Mouse (Mus musculus) embryo, embryonic 10.5 days (tissue): ENCODE results near the gene Mpst.

Source experiments
- DNase-seq: peaks from one replicate; pipeline ENCODE4 v3.0.0-alpha.2; 2015; ENCODE audit warnings: low spot score

Gene Mpst

DNA sequence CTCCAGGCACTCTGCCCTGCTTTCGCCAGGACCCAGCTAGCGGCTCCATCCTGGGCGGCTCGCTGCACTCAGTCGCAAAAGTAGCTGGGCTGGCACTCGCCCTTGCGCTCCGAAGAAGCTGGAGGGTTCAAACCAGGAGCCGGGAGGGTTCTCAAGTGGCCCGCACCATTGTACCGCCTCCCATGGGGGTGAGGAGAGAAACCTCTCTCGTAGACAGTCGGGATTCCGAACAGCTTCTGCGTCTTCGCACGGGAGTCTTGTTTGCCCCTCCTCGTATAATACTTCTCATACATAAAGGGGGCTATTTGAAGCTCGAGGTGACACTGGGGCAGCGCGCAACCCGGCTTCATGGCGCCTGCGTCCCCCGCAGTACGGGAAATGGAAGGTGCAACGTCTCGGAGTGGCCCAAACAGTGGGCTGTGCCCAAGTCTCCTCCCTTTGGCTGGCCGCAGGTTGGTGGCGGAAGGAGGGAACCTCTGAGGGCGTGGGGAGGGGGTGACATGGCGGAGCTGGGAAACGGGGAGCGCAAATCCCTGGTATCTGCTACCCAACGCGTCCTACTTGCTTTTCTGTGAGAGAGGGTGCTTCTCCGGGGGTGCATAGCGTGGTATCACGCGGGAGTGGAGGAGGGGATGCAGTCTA is at the start of gene Mpst:
Gene Mpst, plus strand, starts transcription at position 124 of the 642 bp plus-strand sequence.
- DNase-seq = peak; percentile 92

GRCm38 (mm10) chr15:78365916-78366315 is 40.3 kb upstream of the Mpst start:
- no peak for DNase-seq

- no peak for DNase-seq
These were observed 39.3 kb upstream of the Mpst start for GRCm38 (mm10) chr15:78366875-78367274.

DNA sequence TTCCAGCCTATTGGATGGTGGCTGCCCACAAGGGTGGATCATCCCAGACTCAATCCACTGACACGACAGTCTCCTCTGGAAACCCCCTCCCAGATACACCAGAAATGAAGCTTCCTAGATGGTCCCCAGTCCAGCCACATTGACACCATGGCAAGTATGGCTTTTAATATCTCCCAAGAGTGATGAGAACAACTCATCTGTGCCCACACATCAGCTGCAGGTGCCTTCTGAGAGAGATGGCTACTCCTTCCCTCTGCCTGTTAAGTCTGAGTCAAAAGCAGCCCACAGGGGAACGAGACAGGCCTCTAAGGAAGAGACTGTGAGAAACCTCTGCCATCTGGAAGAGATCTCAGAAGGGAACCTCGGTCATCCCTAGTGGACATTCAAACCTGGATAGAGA is 38.4 kb upstream of the Mpst start:
- no peak for DNase-seq

- DNase-seq = peak; percentile 74
These were observed 37.3 kb upstream of the Mpst start for GRCm38 (mm10) chr15:78368926-78369346.

- DNase-seq = no peak
These were observed 36.6 kb upstream of the Mpst start for GRCm38 (mm10) chr15:78369641-78370040.

DNA sequence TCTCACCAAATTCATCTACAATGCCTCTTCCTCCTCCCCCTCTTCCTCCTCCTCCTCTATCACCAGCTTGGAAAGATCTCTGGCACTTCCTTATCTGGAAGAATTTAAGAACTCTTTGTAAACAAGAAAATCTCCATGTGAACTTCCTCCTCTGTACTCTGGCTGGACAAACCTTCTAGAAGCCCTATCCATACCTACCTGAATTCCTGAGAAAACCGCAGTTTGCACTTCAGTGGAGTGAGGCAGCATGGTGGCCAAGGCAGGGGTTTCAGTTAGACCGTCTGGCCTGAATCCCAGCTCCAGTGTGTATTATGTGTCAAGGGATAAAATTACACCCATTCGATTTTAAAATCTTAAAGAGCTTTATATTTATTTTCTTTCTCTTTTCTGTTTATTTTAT is 33.4 kb upstream of the Mpst start:
- DNase-seq = no peak

DNA sequence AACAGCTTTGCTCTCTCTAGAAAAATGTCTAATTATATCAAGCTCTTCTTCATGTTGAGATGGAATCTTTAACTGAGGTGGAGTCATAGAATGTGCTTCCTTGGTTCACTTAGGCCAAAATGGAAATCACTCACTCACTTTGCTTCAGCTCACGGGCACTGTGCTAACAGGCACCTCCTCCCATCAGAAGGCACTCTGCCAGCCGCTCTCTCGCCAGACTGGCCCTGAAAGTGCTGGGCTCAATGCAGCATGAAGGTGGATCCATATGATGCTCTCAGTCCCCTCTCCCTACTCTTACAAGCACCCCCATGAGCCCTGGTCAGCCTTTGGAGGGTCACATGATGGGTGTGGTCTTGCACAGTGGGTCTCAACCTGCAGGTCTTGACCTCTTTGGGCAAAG is 32.0 kb upstream of the Mpst start:
- DNase-seq = no peak

- no peak for DNase-seq
These were observed 28.4 kb upstream of the Mpst start for GRCm38 (mm10) chr15:78377859-78378258.

- no peak for DNase-seq
These were observed 27.7 kb upstream of the Mpst start for GRCm38 (mm10) chr15:78378556-78378955.

GRCm38 (mm10) chr15:78380208-78380607 is 26.0 kb upstream of the Mpst start:
- no peak for DNase-seq

DNA sequence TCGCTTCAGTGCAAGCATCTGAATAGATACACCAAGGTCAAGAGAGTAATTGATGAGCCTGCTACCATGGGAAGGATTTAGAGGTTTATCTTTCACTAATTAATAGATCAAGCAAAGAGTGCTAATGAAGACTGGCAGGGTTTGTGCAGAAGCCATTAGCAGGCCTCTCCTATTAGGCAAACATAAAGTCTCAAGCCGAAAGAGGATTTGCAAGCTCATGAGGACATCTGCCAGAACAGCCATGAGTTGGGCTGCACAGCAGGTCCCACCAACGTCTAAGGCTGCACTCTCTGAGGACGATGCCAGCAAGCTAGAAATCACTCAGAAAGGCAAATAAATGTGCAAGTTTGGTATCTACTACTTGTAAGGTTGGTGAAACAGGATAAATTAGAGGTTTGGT is 25.5 kb upstream of the Mpst start:
- DNase-seq = no peak

DNA sequence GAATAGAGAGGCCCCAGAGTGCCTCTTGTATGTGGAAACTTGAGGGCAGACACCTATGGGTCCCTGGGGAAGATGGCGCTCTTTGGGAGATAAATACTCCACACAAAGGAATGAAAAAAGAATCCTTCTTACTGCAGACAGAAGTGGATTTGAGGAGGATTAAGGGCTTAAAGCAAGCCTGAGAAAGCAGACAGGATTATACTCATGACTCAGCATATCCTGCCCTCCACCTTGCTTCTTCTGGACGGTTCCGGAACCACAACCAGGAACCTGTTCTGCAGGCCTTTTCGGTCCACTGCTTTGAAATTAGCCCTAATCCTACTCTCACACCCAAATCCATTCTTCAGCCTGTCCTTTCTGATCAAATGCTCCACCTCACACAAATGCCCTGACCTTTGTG is 24.1 kb upstream of the Mpst start:
- no peak for DNase-seq

GRCm38 (mm10) chr15:78383450-78384219 is 22.6 kb upstream of the Mpst start:
- DNase-seq = no peak

- DNase-seq = no peak
These were observed 21.7 kb upstream of the Mpst start for GRCm38 (mm10) chr15:78384220-78385116.

DNA sequence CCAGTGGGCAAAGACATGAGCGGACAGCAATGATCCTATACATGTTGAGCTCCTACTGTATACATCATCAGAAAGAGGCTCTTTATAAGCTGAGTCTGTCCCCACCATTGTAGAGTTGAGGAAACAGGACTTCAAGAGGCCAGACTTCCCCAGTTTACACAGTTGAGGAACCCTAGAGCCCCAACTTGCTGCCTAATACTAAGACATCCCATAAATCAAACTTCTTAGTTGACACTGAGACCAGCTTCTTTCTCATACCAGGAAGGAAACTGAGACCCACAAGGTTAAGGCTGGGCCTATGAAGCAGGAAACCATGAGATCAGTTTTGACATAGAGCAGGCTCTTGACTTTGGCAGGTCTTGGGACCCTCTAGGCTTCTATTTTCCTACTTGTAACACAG is 20.7 kb upstream of the Mpst start:
- no peak for DNase-seq

- DNase-seq = no peak
These were observed 15.4 kb upstream of the Mpst start for GRCm38 (mm10) chr15:78390855-78391254.

- no peak for DNase-seq
These were observed 10.7 kb upstream of the Mpst start, which contains the start of gene Tex33 for GRCm38 (mm10) chr15:78395478-78395962. Gene Tex33 (minus strand): TSS chr15:78395912.

DNA sequence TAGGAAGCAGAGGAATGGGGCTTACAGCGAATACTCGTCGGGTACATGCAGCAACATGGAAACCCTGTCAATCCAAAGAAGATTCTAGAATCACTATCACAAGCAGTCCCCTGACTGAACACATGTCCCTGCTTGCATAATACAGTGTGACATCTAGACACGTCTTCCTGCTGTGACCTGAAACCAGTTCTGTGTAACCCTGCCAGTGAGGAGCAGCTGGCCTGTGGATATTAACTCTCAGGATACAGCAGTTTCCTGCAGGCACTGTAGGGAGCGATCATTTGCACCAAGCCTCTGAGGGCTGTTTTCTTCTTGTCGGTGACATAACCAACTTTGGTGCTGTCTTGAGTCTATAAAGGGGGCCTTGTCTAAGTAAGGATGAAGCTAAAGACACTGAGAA is 4.9 kb upstream of the Mpst start:
- DNase-seq = no peak

DNA sequence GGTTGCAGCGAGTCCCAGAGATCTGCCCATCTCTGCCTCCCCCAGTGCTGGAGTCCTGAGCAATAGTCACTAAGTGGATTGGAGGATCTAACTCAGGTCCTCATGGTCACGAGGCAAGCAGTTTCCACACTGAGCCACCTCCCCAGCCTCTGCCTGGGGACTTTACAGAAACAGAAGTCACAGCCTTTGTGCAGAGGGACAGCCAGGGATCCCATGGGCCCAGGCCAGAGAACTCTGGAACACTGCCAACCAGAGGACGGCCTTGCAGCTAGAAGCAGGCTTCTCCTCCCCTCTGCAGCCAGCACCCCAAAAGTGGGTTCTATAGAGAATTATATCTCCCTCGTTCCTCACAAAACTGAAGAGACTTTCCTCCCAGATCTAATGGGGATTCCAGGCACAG is 4.3 kb upstream of the Mpst start:
- no peak for DNase-seq

DNA sequence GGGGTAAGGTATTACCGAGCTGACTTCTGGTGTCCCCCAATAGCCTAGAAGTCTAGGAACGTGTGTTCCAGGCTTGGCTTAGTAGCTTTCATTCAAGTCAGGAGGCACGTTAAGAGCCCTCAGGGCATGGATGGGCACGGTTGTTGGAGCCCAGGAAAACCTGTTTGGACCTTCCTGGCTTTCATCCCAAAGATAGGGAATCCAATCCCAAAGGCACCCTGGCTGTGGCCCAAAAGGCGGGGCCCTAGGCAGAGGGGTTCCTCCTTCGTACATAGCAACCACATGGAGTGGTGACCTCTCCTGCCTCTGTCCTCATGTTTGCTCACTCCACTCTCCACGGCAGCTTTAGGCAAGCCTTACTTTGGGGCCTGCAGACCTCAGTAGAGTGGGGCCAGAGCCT is 3.8 kb upstream of the Mpst start:
- no peak for DNase-seq

GRCm38 (mm10) chr15:78403301-78403741 is 2.9 kb upstream of the Mpst start:
- no peak for DNase-seq
